Mouse (Mus musculus): ENCODE measurements around the gene Tmem138.

DNA sequence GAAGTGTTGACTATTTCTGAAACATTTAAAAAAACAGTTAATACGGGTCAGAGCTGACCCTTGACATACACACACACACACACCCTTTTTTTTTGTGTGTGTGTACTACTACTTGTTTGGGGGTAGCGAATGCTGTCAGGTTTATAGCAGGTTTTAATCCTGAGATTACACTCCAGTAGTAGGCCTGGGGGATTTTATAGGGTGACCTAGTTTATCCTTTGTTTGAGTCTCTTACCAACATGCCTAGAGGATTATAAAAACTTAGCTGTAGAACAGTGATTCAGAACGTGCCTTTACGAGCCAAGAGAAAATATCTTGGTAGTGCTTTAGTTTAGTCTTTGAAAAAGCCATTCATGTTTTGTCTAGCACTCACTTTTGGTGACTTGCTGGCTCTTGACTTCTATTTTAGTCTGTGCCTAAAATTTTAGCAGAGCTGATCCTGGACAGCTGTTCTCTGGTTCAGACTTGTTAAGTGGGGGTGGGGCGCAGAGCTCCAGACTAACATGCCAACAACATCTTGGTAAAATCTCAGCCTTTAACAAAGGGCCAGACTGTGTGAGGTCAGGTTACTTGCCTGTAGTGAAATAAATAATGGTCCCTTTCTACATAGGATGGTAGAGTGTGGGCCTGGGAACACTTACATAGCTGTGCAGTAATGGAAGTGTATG lies 31.5 kb upstream of the Tmem138 start:
- TF ChIP-seq POLR2A (IDR thresholded peaks at IDR 0.05; ENCODE audit: low read depth, low read length) (no peak), CTCF (conservative IDR thresholded peaks at IDR 0.05; ENCODE audit: insufficient read depth, insufficient read length, low read depth, low read length) (no peak)

Data from kidney, adult 2 months (tissue).